Mouse (Mus musculus) lung, postnatal 0 days (tissue): ENCODE data around the gene Slc10a7.

Experiments
- CTCF ChIP-seq: IDR thresholded peaks from 2 replicates; pipeline ENCODE4 v1.5.1; 2016; ENCODE audit warnings: antibody characterized with exemption, mild to moderate bottlenecking
- EP300 ChIP-seq: IDR thresholded peaks from 2 replicates; pipeline ENCODE4 v1.6.1; 2016; ENCODE audit warnings: antibody characterized with exemption, mild to moderate bottlenecking, control low read depth

- TF ChIP-seq CTCF (no peak), EP300 (no peak)
These were observed 267.7 kb downstream of the Slc10a7 start for GRCm38 (mm10) chr8:78776816-78777215.
